Mouse (Mus musculus) gastrocnemius, postnatal 4 days (tissue): ENCODE results near the gene Efna3. TPM values are rescaled to one million over a fixed set of nuclear protein-coding genes. Genes with fewer than 3 reads are reported as not detected.

Experiments used
- total RNA-seq, 2 experiments: library from RNA; stranded (reverse); gene quantifications; 2 replicates each; pipeline ENCODE4 v1.2.3; 2021

Gene Efna3
- total RNA-seq, 2 experiments from 2014 or later, result not detected

Other genes starting within 250 kb of the Efna3 start
- gene Rusc1, start 229.7 kb downstream of the Efna3 start, total RNA-seq, result 10 to 100 TPM; 13.3 to 14.0 TPM
- not detected for gene Gm43738, start 221.9 kb downstream of the Efna3 start, total RNA-seq
- gene Fdps, start 221.0 kb downstream of the Efna3 start, total RNA-seq, result 10 to 100 TPM; 61.4 to 80.2 TPM
- 1 to 10 TPM in 1 of 2 experiments, not detected in 1; 1.1 TPM for gene Pklr, start 186.8 kb downstream of the Efna3 start, total RNA-seq
- under 1 TPM; 0.39 to 0.91 TPM for gene Hcn3, start 162.8 kb downstream of the Efna3 start, total RNA-seq
- gene Clk2, start 158.2 kb downstream of the Efna3 start, total RNA-seq, result 10 to 100 TPM; 31.1 to 39.0 TPM
- gene Scamp3, start 145.5 kb downstream of the Efna3 start, total RNA-seq, result 10 to 100 TPM; 41.8 to 43.1 TPM
- 10 to 100 TPM; 19.2 to 22.1 TPM for gene Fam189b, start 139.8 kb downstream of the Efna3 start, total RNA-seq
- 10 to 100 TPM; 30.9 to 32.2 TPM for gene Gba, start 120.0 kb downstream of the Efna3 start, total RNA-seq
- gene Thbs3, start 107.8 kb downstream of the Efna3 start, total RNA-seq, result 100 to 1,000 TPM; 142 to 158 TPM
- gene Mtx1, start 95.9 kb downstream of the Efna3 start, total RNA-seq, result 10 to 100 TPM; 80.7 to 95.1 TPM
- 1 to 10 TPM in 1 of 2 experiments, under 1 TPM in 1; 0.57 to 1.5 TPM for gene Muc1, start 93.9 kb downstream of the Efna3 start, total RNA-seq
- 100 to 1,000 TPM in 1 of 2 experiments, 10 to 100 TPM in 1; 99.9 to 117 TPM for gene Krtcap2, start 77.0 kb downstream of the Efna3 start, total RNA-seq
- under 1 TPM; 0.73 to 0.83 TPM for gene Trim46, start 76.7 kb downstream of the Efna3 start, total RNA-seq
- 10 to 100 TPM; 61.2 to 62.8 TPM for gene Dpm3, start 63.6 kb downstream of the Efna3 start, total RNA-seq
- 10 to 100 TPM; 31.7 to 37.7 TPM for gene Slc50a1, start 52.4 kb downstream of the Efna3 start, total RNA-seq
- gene Efna1, start 41.8 kb downstream of the Efna3 start, total RNA-seq, result 10 to 100 TPM; 20.4 to 21.8 TPM
- gene Efna4, start 15.1 kb upstream of the Efna3 start, total RNA-seq, result 1 to 10 TPM; 2.6 to 2.8 TPM
- 10 to 100 TPM; 54.6 to 55.8 TPM for gene Adam15, start 27.0 kb upstream of the Efna3 start, total RNA-seq
- gene Dcst2, start 39.0 kb upstream of the Efna3 start, total RNA-seq, result under 1 TPM; 0.12 to 0.16 TPM
- under 1 TPM; 0.27 to 0.34 TPM for gene Dcst1, start 42.3 kb upstream of the Efna3 start, total RNA-seq
- 10 to 100 TPM; 14.1 to 23.9 TPM for gene Zbtb7b, start 71.8 kb upstream of the Efna3 start, total RNA-seq
- under 1 TPM in 1 of 2 experiments, not detected in 1; 0.83 TPM for gene Lenep, start 79.8 kb upstream of the Efna3 start, total RNA-seq
- 10 to 100 TPM; 21.9 to 27.2 TPM for gene Flad1, start 88.9 kb upstream of the Efna3 start, total RNA-seq
- 10 to 100 TPM; 35.7 to 44.5 TPM for gene Cks1b, start 95.4 kb upstream of the Efna3 start, total RNA-seq
- 10 to 100 TPM; 73.1 to 80.6 TPM for gene Shc1, start 95.5 kb upstream of the Efna3 start, total RNA-seq
- 10 to 100 TPM; 31.9 to 35.0 TPM for gene Pygo2, start 107.2 kb upstream of the Efna3 start, total RNA-seq
- gene Pbxip1, start 113.7 kb upstream of the Efna3 start, total RNA-seq, result 100 to 1,000 TPM; 193 to 208 TPM
- gene Pmvk, start 131.6 kb upstream of the Efna3 start, total RNA-seq, result 10 to 100 TPM; 13.1 to 16.1 TPM
- gene Kcnn3, start 197.2 kb upstream of the Efna3 start, total RNA-seq, result 10 to 100 TPM; 13.6 to 16.5 TPM